Mouse (Mus musculus): ENCODE data around the gene Defb48.

Defb48 gene

GRCm38 (mm10) chr14:62935361-62935760 lies 48.9 kb downstream of the Defb48 start:
- DNase-seq (ENCODE audit: low read depth, low spot score), result no peak

GRCm38 (mm10) chr14:62928101-62928541 lies 56.2 kb downstream of the Defb48 start:
- no peak for DNase-seq (ENCODE audit: low read depth, low spot score)
